Mouse (Mus musculus): ENCODE measurements around the gene Phf23. TPM values are rescaled to one million over a fixed set of nuclear protein-coding genes. Genes with fewer than 3 reads are reported as not detected.

Phf23 gene
- total RNA-seq, 2 experiments from 2014 or later = 44.3 to 48.9 TPM

DNA sequence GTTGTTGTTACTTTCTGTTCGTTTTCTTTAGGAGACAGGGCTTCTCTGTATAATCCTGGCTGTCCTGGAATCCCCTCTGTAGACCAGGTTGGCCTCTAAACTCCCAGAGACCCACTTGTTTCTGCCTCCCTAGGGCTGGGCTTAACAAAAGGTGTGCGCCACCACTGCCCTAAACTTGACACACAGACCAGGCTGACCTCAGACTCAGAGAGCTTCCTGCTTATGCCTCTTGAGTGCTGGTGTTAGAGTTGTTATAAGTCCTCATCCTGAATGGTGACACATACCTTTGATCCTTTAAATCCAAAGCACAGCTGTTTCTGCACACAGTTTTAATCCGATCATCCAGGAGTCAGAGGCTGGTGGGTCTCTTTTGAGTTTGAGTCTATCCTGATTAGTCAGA is 2.6 kb upstream of the Phf23 start:
- intact Hi-C loops (cut with DNase I) = no loop called here
- DNase-seq (ENCODE audit: extremely low spot score in 1 of 2, low spot score in 2 of 2) = no peak
- H3K4me3 ChIP-seq = peak overlapping the region; percentile 93
- 0 out of 2 replicates have a peak overlapping the region, but pooled peaks have one; percentile 96 for H3K27ac ChIP-seq
- TF ChIP-seq CTCF (IDR thresholded peaks at IDR 0.05) = no peak

DNA sequence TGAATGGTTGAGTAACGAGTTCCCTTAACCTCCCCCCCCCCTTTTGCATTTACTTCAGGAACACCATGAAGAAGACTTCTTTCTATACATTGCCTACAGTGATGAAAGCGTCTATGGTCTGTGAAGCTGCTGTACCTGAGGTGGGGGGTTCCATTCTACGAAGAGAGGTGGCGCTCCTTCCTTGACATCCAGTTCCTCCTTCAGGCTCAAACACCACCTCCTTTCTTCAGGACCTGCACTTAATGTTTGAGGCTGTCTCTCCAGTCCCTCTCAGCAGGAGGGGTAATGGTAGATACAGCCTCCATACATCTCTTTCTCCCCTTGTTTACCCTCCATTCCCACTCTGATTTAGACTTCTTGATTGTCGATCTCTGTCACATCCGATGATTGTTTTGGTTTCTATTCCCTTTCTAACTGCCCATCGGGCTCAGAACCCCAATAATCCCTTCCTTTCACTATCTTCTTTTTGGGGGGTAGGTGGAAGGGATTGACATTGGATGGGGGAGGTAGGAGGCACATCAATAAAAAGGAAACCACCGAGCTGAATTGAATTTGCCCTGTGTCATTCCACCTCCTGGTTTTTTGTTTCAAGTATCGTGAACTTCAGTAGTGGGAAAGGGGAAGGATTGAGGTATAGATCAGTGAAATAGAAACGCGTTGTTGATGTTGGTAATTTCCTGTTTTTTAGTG is 1.0 kb upstream of the Phf23 start:
- no peak for TF ChIP-seq CTCF (IDR thresholded peaks at IDR 0.05)
- intact Hi-C loops (cut with DNase I) = loop anchor here (2.0 kb wide), 1 partner anchor 14 kb away; the partner anchor contains the start of gene Ctdnep1

DNA sequence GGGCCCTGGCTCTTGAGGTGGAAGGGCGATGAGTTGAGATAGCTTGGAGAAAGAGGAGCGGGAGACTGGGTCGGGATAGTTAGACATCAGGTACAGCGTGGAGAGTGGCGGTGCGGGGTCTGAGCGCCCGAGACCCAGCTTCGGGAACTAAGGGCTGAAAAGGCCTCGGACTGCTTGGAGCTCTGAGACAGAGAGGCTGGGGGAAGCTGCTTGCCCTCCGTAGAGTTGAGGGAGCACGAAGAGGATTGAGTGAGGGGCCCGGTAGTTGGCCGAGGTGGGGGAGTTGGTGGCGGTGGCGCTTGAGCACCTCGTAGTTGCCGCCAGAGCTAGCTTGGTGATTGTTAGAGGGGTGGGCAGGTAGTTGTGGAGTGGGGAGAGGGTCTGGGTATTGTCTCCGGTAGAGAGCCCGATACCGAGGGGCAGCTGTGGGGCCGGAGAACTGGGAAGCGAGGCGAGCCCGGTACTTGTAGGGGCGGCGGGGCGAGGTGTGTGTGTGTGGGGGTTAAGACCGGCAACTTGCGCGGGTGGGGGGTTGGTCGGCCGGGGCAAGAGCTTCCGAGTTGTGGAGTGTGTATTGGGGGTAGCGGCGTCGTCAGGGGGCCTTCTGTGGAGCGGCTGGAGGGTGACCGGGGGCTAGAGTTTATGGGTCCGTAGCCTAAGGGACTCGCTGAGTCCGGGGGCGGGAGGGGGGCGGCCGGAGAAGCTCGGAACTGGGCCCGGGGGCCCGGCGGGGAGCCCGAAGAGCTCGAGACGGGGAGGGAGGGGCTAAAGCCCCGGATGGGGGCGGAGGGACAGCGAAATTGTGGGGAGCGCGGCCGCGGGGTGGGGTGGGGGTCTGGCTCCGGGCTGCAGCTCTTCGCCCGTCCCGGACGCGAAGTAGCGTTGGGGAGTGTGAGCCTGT is 834 bp downstream of the Phf23 start:
- Histone ChIP-seq H3K27ac (peak overlapping the region; percentile 95), H3K4me3 (peak overlapping the region; percentile 87)
- peak in 1 of 2 experiments; percentile 51 for DNase-seq (ENCODE audit: extremely low spot score in 1 of 2, low spot score in 2 of 2)
- intact Hi-C loops (cut with DNase I) = no loop called here
- no peak for TF ChIP-seq CTCF (IDR thresholded peaks at IDR 0.05)

More for the DNA sequence above, 1.0 kb upstream of the Phf23 start:
- DNase-seq (ENCODE audit: extremely low spot score in 1 of 2, low spot score in 2 of 2) = no peak
- Histone ChIP-seq H3K4me3 (no peak overlapping the region), H3K27ac (no peak overlapping the region)

GRCm38 (mm10) chr11:69997070-69997509 is 1.5 kb downstream of the Phf23 start:
- Histone ChIP-seq H3K4me3 (peak overlapping the region; percentile 87), H3K27ac (peak overlapping the region; percentile 95)
- DNase-seq (ENCODE audit: extremely low spot score in 1 of 2, low spot score in 2 of 2) = peak; percentile 68 to 79
- no peak for TF ChIP-seq CTCF (IDR thresholded peaks at IDR 0.05)
- intact Hi-C loops (cut with DNase I) = no loop called here

- no peak for DNase-seq (ENCODE audit: extremely low spot score in 1 of 2, low spot score in 2 of 2)
- intact Hi-C loops (cut with DNase I) = no loop called here
- TF ChIP-seq CTCF (IDR thresholded peaks at IDR 0.05) = peak; percentile 40
These were observed 3.3 kb downstream of the Phf23 start for GRCm38 (mm10) chr11:69998567-69999491.

DNA sequence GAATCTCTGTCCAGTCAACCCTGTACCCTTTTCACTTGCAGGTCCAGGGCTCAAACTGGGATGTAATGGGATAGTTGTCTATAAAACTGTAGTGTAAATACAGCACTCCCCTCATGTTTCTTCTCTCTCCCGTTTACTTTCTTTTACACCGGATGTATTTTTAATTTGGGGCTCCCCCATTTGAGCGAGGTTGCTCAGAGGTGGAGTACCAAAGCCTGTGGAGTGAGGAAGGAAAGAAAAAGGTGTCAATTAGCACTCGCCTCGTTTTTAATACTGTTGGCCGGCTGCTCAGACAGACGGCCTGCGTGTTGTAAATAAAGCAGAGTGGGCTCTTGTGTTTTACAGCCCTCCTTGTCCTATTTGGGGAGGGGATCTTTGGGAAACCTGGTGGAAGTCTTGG is 4.1 kb downstream of the Phf23 start:
- intact Hi-C loops (cut with DNase I) = loop anchor here (2.0 kb wide), 1 partner anchor 15 kb away; the partner anchor contains the start of gene Acadvl
- Histone ChIP-seq H3K27ac (0 out of 2 replicates have a peak overlapping the region, but pooled peaks have one; percentile 17), H3K4me3 (no peak overlapping the region)
- TF ChIP-seq CTCF (IDR thresholded peaks at IDR 0.05) = no peak
- no peak for DNase-seq (ENCODE audit: extremely low spot score in 1 of 2, low spot score in 2 of 2)

More at GRCm38 (mm10) chr11:69998567-69999491, 3.3 kb downstream of the Phf23 start:
- H3K4me3 ChIP-seq = no peak overlapping the region
- H3K27ac ChIP-seq = no peak overlapping the region

GRCm38 (mm10) chr11:70000396-70000898 is 4.9 kb downstream of the Phf23 start, which contains the start of gene Dvl2:
TSS of gene Dvl2 (plus strand) at chr11:70000595.
- peak; percentile 87 to 90 for DNase-seq (ENCODE audit: extremely low spot score in 1 of 2, low spot score in 2 of 2)
- H3K4me3 ChIP-seq = peak within 1 kb of the TSS; percentile 65
- H3K27ac ChIP-seq = peak within 1 kb of the TSS; percentile 98
- no peak for TF ChIP-seq CTCF (IDR thresholded peaks at IDR 0.05)
- intact Hi-C loops (cut with DNase I) = loop anchor here (2.0 kb wide), 1 partner anchor 14 kb away; the partner anchor contains the start of gene Acadvl

- peak overlapping the region; percentile 98 for H3K27ac ChIP-seq
- TF ChIP-seq CTCF (IDR thresholded peaks at IDR 0.05) = no peak
- intact Hi-C loops (cut with DNase I) = loop anchor here (2.0 kb wide), 1 partner anchor 14 kb away; the partner anchor contains the start of gene Acadvl
- no peak for DNase-seq (ENCODE audit: extremely low spot score in 1 of 2, low spot score in 2 of 2)
- peak overlapping the region; percentile 65 for H3K4me3 ChIP-seq
These were observed 5.6 kb downstream of the Phf23 start for GRCm38 (mm10) chr11:70001159-70001558.

- DNase-seq (ENCODE audit: extremely low spot score in 1 of 2, low spot score in 2 of 2) = no peak
- TF ChIP-seq CTCF (IDR thresholded peaks at IDR 0.05) = peak; percentile 50
- Histone ChIP-seq H3K27ac (no peak overlapping the region), H3K4me3 (no peak overlapping the region; the same call in 1 of the 2 replicates)
- intact Hi-C loops (cut with DNase I) = loop anchor here (2.0 kb wide), 1 partner anchor 13 kb away; the partner anchor contains the start of gene Acadvl
These were observed 6.3 kb downstream of the Phf23 start for GRCm38 (mm10) chr11:70001865-70002264.

GRCm38 (mm10) chr11:70002471-70002870 is 6.9 kb downstream of the Phf23 start:
- DNase-seq (ENCODE audit: extremely low spot score in 1 of 2, low spot score in 2 of 2) = no peak
- Histone ChIP-seq H3K27ac (no peak overlapping the region), H3K4me3 (no peak overlapping the region)
- intact Hi-C loops (cut with DNase I) = no loop called here
- no peak for TF ChIP-seq CTCF (IDR thresholded peaks at IDR 0.05)
